Mouse (Mus musculus): ENCODE results near the gene Ddx42. TPM values are rescaled to one million over a fixed set of nuclear protein-coding genes. Genes with fewer than 3 reads are reported as not detected.
A peak's percentile ranks its signal among the peaks of the same experiment; 100 is the strongest.
"Not testable (repeated sequence)": the region's sequence is repeated elsewhere in the genome, so short reads cannot be mapped to it uniquely, and the experiment has no call there.

The Ddx42 gene
- polyA plus RNA-seq, 1 experiment from 2014 or later: 67.9 TPM

DNA sequence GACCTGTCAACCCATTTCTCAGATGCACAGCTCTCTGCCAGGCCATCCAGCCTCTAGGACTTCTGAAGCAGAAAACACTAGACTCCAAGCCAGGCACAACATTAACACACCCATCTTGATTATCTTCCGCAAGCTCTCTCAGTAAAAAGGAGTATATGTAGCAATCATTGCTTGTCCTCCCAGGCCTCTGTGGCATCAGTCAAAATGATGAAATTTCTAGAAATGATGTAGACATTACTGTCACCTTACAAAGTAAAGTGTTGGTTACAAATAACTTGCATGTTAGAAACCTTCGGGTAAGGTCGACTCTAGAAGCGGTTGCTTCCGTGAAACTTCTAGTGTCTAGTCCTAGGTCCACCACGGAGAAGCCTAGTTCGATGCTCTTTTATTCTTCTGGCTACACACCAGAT is 1.3 kb upstream of the Ddx42 start:
- Histone ChIP-seq H3K4me2 (replicated peaks; ENCODE audit: low read depth, low read length) (peak overlapping the region; percentile 50), H3K4me3 (ENCODE audit: low read depth, low read length) (peak overlapping the region; percentile 73), H3K9ac (replicated peaks; ENCODE audit: low read depth, low read length) (peak overlapping the region; percentile 91), H3K36me3 (ENCODE audit: control insufficient read depth, insufficient read depth, low read length) (peaks cover 21% of the 10 kb centered on the region), H3K4me1 (ENCODE audit: control insufficient read depth, insufficient read depth, low read length) (peaks cover 16% of the 10 kb centered on the region), H3K9me3 (ENCODE audit: control insufficient read depth, low read depth, low read length) (no peaks in the 10 kb centered on the region), H3K27me3 (ENCODE audit: control insufficient read depth, insufficient read depth, low read length) (no peaks in the 10 kb centered on the region), H3K27ac (ENCODE audit: low read length) (peak overlapping the region; percentile 98; the same call in 1 of the 2 replicates)
- no peak for ATAC-seq (ENCODE audit: insufficient number of reproducible peaks, insufficient read depth, low FRiP score, low read depth)
- 23% methylated on average over 7 of the region's 7 CpGs for WGBS

GRCm38 (mm10) chr11:106215927-106216729 is 598 bp upstream of the Ddx42 start, which contains the start of gene Ccdc47:
TSS of gene Ccdc47 (minus strand) at chr11:106216344.
- no peaks in the 10 kb centered on the region for H3K27me3 ChIP-seq (ENCODE audit: control insufficient read depth, insufficient read depth, low read length)
- WGBS: under 1% methylated on average over 46 of the region's 46 CpGs
- H3K27ac ChIP-seq (ENCODE audit: low read length): peak within 1 kb of the TSS; percentile 98
- peak within 1 kb of the TSS; percentile 91 for H3K9ac ChIP-seq (replicated peaks; ENCODE audit: low read depth, low read length)
- ATAC-seq (ENCODE audit: insufficient number of reproducible peaks, insufficient read depth, low FRiP score, low read depth): peak; percentile 98
- H3K4me2 ChIP-seq (replicated peaks; ENCODE audit: low read depth, low read length): peak within 1 kb of the TSS; percentile 77
- peak within 1 kb of the TSS; percentile 73 for H3K4me3 ChIP-seq (ENCODE audit: low read depth, low read length)
- H3K36me3 ChIP-seq (ENCODE audit: control insufficient read depth, insufficient read depth, low read length): peaks cover 18% of the 10 kb centered on the region
- H3K9me3 ChIP-seq (ENCODE audit: control insufficient read depth, low read depth, low read length): no peaks in the 10 kb centered on the region
- H3K4me1 ChIP-seq (ENCODE audit: control insufficient read depth, insufficient read depth, low read length): peaks cover 16% of the 10 kb centered on the region

DNA sequence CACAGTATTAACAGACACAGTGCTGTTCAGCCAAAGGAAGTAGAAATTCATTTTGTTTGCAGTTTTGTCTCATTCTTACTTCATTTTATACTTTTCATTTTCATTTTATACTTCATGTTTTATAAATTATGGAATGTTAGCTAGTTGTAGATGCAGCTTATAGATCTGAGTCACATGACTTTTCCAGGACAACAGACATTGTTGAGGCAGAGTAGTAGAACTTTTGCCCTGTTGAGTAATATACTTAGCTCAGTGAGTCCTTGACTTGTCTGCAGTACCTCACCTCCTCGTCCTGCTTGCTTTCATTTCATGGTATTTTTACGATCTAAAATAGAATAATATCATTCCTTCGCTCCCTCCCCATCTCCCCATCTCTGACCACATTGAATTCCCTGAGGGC is 3.9 kb downstream of the Ddx42 start:
- Histone ChIP-seq H3K4me1 (ENCODE audit: control insufficient read depth, insufficient read depth, low read length) (0 out of 2 replicates have a peak, but pooled peaks cover 7% of the 10 kb centered on the region), H3K27me3 (ENCODE audit: control insufficient read depth, insufficient read depth, low read length) (no peaks in the 10 kb centered on the region), H3K9ac (replicated peaks; ENCODE audit: low read depth, low read length) (no peak overlapping the region), H3K4me3 (ENCODE audit: low read depth, low read length) (no peak overlapping the region), H3K36me3 (ENCODE audit: control insufficient read depth, insufficient read depth, low read length) (peaks cover 17% of the 10 kb centered on the region), H3K4me2 (replicated peaks; ENCODE audit: low read depth, low read length) (no peak overlapping the region), H3K27ac (ENCODE audit: low read length) (no peak overlapping the region), H3K9me3 (ENCODE audit: control insufficient read depth, low read depth, low read length) (no peaks in the 10 kb centered on the region)
- WGBS: 92% methylated on average over 3 of the region's 3 CpGs
- ATAC-seq (ENCODE audit: insufficient number of reproducible peaks, insufficient read depth, low FRiP score, low read depth): no peak

DNA sequence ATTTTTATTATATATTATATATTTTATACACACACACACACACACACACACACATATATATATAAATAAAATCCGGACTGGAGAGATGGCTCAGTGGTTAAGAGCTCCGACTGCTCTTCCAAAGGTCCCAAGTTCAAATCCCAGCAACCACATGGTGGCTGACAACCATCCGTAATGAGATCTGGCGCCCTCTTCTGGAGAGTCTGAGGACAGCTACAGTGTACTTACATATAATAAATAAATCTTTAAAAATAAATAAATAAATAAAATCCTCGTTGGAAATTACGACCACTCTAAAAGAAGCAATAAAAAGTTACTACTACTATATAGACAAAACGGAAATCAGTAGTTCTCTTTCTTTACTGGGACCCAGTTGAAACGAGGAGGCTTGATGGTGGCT is 17.3 kb downstream of the Ddx42 start:
- H3K4me1 ChIP-seq (ENCODE audit: control insufficient read depth, insufficient read depth, low read length); ATAC-seq (ENCODE audit: insufficient number of reproducible peaks, insufficient read depth, low FRiP score, low read depth); H3K9me3 ChIP-seq (ENCODE audit: control insufficient read depth, low read depth, low read length); H3K4me2 ChIP-seq (replicated peaks; ENCODE audit: low read depth, low read length); H3K27ac ChIP-seq (ENCODE audit: low read length); H3K9ac ChIP-seq (replicated peaks; ENCODE audit: low read depth, low read length); H3K4me3 ChIP-seq (ENCODE audit: low read depth, low read length); H3K27me3 ChIP-seq (ENCODE audit: control insufficient read depth, insufficient read depth, low read length): not testable (repeated sequence)
- WGBS: 79% methylated on average over 8 of the region's 8 CpGs
- peaks cover 67% of the 10 kb centered on the region for H3K36me3 ChIP-seq (ENCODE audit: control insufficient read depth, insufficient read depth, low read length)

- no peak overlapping the region for H3K9ac ChIP-seq (replicated peaks; ENCODE audit: low read depth, low read length)
- H3K4me1 ChIP-seq (ENCODE audit: control insufficient read depth, insufficient read depth, low read length): no peaks in the 10 kb centered on the region
- no peak overlapping the region for H3K4me3 ChIP-seq (ENCODE audit: low read depth, low read length)
- H3K27me3 ChIP-seq (ENCODE audit: control insufficient read depth, insufficient read depth, low read length): no peaks in the 10 kb centered on the region
- no peak overlapping the region for H3K27ac ChIP-seq (ENCODE audit: low read length)
- WGBS: 96% methylated on average over 1 of the region's 1 CpGs
- peaks cover 4% of the 10 kb centered on the region; the same call in 1 of the 2 replicates for H3K9me3 ChIP-seq (ENCODE audit: control insufficient read depth, low read depth, low read length)
- peaks cover 94% of the 10 kb centered on the region for H3K36me3 ChIP-seq (ENCODE audit: control insufficient read depth, insufficient read depth, low read length)
- H3K4me2 ChIP-seq (replicated peaks; ENCODE audit: low read depth, low read length): no peak overlapping the region
- no peak for ATAC-seq (ENCODE audit: insufficient number of reproducible peaks, insufficient read depth, low FRiP score, low read depth)
Observed at GRCm38 (mm10) chr11:106246834-106247233, 30.1 kb downstream of the Ddx42 start.

DNA sequence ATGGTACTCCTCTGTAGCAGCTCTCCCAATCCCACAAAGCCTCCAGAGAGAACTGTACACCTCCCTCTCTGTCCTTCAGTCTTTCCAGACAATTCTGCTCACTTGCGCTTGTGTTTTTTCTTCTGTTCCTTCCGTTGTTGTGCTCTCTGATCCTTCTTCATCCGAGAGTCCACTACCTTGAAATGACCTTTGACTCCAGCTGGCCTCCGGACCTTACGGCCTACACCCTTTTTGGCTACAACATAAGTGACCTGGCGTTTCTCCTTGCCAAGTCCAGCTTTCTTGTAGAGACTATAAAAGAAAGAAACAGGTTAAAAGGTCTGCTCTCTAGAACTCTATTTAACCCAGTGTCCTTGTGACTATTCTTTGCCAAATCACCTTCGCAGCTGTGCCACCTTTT is 32.6 kb downstream of the Ddx42 start:
- ATAC-seq (ENCODE audit: insufficient number of reproducible peaks, insufficient read depth, low FRiP score, low read depth): no peak
- no peaks in the 10 kb centered on the region for H3K27me3 ChIP-seq (ENCODE audit: control insufficient read depth, insufficient read depth, low read length)
- no peak overlapping the region for H3K9ac ChIP-seq (replicated peaks; ENCODE audit: low read depth, low read length)
- no peak overlapping the region for H3K27ac ChIP-seq (ENCODE audit: low read length)
- 87% methylated on average over 7 of the region's 7 CpGs for WGBS
- H3K9me3 ChIP-seq (ENCODE audit: control insufficient read depth, low read depth, low read length): peaks cover 4% of the 10 kb centered on the region; the same call in 1 of the 2 replicates
- H3K36me3 ChIP-seq (ENCODE audit: control insufficient read depth, insufficient read depth, low read length): peaks cover 87% of the 10 kb centered on the region
- no peak overlapping the region for H3K4me2 ChIP-seq (replicated peaks; ENCODE audit: low read depth, low read length)
- no peak overlapping the region for H3K4me3 ChIP-seq (ENCODE audit: low read depth, low read length)
- no peaks in the 10 kb centered on the region for H3K4me1 ChIP-seq (ENCODE audit: control insufficient read depth, insufficient read depth, low read length)

DNA sequence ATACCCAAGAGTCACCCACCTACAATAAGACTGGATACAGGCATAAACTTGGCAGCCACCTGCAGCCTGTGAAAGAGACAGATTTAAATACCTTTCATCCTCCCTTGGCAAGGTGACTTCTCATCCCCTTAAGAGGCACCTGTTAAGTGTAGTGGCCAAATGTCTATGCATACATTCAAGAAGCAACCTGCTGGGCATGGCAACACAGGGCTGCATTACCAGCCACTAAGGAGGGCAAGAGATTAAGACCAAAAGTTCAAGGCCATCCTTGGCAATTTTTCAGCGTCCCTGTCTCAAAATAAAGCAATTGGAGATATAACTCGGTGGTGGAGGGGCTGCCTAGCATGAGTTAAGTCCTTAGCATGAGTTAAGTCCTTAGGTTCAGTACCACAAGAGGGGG is 38.0 kb downstream of the Ddx42 start:
- H3K36me3 ChIP-seq (ENCODE audit: control insufficient read depth, insufficient read depth, low read length): peaks cover 51% of the 10 kb centered on the region
- peaks cover 17% of the 10 kb centered on the region for H3K4me1 ChIP-seq (ENCODE audit: control insufficient read depth, insufficient read depth, low read length)
- WGBS: 16% methylated on average over 2 of the region's 2 CpGs
- no peaks in the 10 kb centered on the region for H3K9me3 ChIP-seq (ENCODE audit: control insufficient read depth, low read depth, low read length)
- peak overlapping the region; percentile 94 for H3K4me2 ChIP-seq (replicated peaks; ENCODE audit: low read depth, low read length)
- ATAC-seq (ENCODE audit: insufficient number of reproducible peaks, insufficient read depth, low FRiP score, low read depth): no peak
- H3K27ac ChIP-seq (ENCODE audit: low read length): no peak overlapping the region
- H3K9ac ChIP-seq (replicated peaks; ENCODE audit: low read depth, low read length): peak overlapping the region; percentile 73
- peak overlapping the region; percentile 77 for H3K4me3 ChIP-seq (ENCODE audit: low read depth, low read length)
- H3K27me3 ChIP-seq (ENCODE audit: control insufficient read depth, insufficient read depth, low read length): no peaks in the 10 kb centered on the region

- 2% methylated on average over 22 of the region's 22 CpGs for WGBS
- no peaks in the 10 kb centered on the region for H3K9me3 ChIP-seq (ENCODE audit: control insufficient read depth, low read depth, low read length)
- H3K4me3 ChIP-seq (ENCODE audit: low read depth, low read length): peak overlapping the region; percentile 77
- peak overlapping the region; percentile 73 for H3K9ac ChIP-seq (replicated peaks; ENCODE audit: low read depth, low read length)
- peak overlapping the region; percentile 94 for H3K4me2 ChIP-seq (replicated peaks; ENCODE audit: low read depth, low read length)
- no peaks in the 10 kb centered on the region for H3K27me3 ChIP-seq (ENCODE audit: control insufficient read depth, insufficient read depth, low read length)
- H3K4me1 ChIP-seq (ENCODE audit: control insufficient read depth, insufficient read depth, low read length): peaks cover 17% of the 10 kb centered on the region
- peak overlapping the region; percentile 67; the same call in 1 of the 2 replicates for H3K27ac ChIP-seq (ENCODE audit: low read length)
- ATAC-seq (ENCODE audit: insufficient number of reproducible peaks, insufficient read depth, low FRiP score, low read depth): no peak
- peaks cover 47% of the 10 kb centered on the region for H3K36me3 ChIP-seq (ENCODE audit: control insufficient read depth, insufficient read depth, low read length)
Observed at GRCm38 (mm10) chr11:106255174-106255573, 38.4 kb downstream of the Ddx42 start.
